Mouse (Mus musculus) retina, adult 2 months (tissue): Measurements from ENCODE around the gene Mef2d.

Experiments used
- DNase-seq: peaks from one replicate; pipeline ENCODE4 v3.0.0-alpha.2; 2012; ENCODE audit warnings: low read depth, low spot score

Mef2d gene

DNA sequence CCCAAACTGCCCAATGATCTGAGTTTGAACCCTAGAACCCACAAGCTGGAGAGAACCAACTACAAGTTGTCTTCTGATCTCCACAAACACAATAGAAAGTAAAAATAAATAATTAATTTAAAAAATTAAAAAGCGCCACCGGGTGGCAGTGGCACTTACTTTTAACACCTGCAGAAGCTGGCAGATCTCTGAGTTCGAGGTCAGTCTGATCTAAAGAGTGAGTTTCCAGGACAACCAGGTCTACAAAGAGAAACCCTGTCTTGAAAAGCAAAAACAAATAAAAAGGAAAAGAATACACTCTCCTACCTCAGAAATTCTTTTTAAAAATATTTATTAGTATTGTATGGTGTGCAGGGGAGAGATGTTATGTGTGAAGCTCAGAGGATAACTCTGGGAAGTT is 4.4 kb upstream of the Mef2d start:
- DNase-seq, result no peak

DNA sequence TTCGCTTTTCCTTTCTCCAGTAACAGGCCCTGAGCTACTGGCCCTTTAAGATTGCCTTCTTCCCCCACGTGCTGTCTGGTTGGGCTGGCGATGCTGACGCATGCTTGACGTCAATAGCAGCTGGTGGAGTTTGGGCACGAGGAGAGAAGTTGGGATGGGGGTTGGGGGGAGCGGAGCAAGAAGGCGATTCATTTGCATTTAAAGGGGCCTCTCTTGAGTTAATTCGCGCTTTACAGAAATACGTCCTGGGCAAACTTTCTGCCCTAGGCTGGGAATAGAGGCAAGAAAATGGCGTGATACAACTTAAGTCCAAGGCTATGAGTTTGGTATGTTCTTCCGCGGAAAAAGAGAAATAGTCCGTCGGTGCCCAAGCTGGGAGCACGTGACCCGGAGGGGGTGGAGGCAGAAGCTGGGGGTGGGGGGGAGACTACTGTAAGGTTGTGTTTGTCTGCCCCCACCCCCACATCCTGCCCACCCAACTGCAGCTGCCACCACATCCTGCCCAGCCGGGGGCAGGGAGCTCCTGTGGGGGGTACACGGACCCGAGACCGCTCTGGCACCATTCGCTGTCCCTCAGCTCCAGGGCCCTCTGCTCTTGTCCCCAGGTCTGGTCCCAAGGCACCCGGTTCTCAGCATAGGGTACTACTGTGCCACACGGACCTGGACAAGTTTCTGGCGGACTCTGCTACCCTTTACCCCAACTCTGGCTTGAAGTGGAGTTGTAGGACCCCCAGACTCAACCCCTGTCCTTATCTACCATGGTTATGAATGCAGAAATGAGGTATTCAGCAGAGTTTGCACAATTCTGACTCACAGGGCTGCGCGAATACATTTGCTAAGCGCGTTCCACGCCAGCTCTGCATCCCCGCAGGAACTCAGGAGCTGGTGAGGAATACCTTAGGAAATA is 3.6 kb upstream of the Mef2d start:
- DNase-seq, result peak; percentile 91

- DNase-seq, result no peak
Measured at GRCm38 (mm10) chr3:88139243-88140177, 2.7 kb upstream of the Mef2d start.

DNA sequence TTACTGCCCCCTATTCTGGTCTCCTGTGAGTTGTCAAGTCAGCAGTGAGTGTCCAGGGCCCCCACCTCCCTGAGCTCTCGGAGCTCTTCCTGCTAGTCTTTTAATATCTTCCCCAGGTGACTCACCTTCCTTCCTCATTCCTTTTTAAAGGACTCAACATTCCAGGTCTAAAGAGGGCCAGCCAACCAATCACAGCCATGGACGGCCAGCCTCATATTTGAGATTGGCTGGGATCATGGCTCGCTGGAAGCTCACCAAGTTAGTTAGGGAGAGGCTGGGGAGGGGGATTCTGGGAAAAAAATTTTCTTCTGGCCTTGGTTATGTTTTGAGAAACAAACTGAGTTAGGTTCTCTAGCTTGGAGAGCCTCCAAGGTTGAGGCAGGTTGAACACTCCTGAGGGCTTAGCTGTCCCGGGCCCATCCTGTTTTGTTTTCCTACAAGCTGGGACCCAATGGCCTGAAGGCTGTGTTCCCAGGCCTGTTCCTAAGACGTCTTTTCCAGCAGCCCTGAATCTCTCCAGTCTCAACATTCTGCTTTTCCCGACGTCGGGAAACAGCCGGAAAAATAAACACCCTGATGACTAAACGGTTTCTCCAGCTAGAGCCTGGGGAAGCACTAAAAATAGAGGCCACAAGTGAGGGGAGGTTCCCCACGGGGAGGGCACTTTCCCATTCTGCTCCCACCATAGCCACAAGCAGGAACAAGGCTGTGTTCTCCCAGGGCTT is 1.8 kb upstream of the Mef2d start:
- no peak for DNase-seq

GRCm38 (mm10) chr3:88140903-88141430 is 1.2 kb upstream of the Mef2d start:
- no peak for DNase-seq

GRCm38 (mm10) chr3:88141439-88141786 is 759 bp upstream of the Mef2d start:
- no peak for DNase-seq

DNA sequence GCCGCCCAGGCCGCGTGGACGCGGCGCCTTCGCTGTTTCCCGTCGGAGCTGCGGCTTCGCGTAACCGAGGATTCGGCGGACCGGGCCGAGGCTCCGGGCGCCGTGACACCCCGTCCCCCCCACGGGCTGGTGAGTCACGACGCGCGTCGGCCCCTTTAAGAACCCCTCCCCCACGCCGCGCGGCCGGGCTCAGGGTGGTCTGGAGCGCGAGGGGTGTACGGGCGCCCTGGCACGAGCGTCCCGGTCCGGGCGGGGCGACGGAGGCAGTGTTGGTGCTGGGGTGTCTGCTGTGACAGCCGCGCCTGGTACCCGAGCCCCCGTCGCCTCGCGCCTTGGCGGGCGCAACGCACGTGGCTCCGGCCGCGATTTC is 359 bp downstream of the Mef2d start:
- no peak for DNase-seq

DNA sequence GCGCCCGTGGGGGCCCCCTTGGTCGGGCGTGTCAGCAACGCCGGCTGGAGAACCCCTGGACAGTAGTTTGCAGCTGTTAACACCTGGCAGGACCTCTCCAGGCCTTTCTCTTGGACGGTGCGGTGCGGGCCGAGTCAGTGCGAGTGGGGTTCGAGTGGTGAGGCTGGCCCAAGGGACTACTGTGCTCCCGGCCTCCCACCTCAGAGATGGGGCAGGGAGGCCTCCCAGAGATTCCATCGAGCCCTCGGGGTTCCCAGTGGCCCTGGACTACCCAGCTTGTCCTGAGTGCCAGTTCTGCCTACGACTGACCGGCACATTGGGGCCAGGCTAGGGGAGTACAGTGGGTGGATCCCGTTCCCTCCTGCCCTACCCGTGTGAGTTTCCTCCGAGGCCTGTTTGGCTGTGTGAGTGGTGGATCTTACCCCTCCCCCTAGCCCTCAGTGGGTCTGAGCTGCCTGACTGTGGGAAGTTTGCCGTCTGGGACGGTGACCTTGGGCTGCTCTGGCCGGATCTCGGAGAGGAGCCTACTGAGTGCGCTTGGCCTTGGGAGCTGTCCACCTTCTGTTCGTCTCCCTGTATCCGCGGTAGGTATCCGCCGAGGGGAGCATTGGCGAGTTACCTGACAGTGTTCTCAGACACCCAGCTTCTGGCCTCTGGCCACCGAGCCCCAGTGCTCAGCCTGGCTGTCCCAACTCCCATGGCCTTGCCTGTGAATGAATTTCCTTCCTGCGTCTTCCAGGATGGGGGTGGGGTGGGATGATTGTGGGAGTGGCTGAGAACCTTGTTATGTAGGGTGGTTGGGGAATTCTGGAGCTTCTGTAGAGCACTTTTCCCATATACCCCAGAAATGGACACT is 972 bp downstream of the Mef2d start:
- DNase-seq, result no peak

GRCm38 (mm10) chr3:88143961-88144486 is 1.9 kb downstream of the Mef2d start:
- no peak for DNase-seq

DNA sequence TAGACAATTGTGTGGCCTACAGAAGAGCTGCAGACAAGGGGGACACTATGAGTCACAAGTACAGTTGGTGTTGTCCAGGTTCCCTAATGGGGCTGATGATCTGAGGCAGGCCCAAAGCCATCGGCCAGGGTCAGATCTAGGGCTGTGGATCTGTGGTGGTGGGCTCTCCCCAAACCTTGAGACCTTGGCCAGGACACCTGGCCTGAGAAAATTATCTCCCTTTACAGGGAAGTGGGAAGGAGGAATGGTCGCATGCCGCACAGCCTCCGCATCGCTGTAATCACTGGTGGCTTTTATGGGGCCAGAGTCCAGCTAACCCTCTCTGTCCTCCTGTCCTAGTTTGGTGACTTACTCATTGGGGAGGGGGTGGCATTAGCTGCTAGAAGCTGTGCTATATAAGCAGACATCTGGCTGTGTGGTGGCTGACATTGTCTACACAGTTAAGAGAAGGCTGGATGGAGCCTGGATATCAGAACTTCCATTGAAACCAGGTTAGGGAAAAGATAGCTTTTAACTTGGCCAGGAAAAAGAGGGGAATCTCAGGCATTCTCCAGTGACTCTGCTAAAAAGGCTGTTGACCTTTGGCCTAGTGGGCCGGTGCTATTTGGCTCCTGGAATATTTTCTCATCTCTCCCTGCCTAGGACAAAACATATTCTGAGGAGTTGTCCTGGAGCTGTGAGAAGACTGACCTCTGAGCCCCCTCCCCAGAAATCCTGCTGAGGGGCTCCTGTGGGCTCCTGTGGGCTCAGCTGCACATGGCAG is 2.7 kb downstream of the Mef2d start:
- no peak for DNase-seq

DNA sequence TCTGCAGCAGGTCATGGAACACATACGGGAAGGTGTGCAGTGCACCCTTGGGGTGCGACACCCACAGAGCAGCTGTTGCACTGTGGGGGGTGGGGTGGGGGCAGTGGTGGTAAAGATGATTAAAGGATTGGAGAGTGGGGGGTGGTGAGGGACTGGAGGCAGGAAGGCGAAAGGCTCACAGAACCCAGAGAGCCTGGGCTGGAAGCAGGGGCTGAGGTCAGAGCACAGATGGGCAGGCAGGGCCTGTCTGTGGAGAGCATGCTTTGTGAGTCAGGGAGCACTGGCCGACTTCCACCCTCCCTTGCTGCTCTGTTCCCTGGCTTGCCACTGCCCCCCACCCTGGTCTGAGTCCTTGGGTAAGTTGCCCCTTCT is 3.2 kb downstream of the Mef2d start:
- peak; percentile 84 for DNase-seq

DNA sequence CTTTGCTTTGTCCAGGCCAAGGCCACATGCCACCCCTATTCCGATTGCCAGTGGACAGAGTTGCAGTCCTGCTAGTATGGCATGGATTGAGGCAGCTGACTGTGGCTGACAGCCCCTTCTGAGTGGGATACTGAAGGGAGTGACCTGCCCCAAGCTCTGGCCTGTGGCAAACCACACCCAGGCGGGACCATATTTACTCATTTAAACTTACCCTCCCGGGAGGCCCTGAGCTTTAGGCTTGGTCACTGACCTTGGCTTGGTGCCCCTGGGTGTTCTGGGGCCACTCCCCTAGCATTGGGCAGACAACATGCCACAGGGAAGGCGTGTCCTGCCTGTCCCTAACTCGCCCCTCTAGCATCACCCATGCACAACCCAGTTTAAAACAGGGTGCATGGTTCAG is 3.8 kb downstream of the Mef2d start:
- DNase-seq, result no peak

- DNase-seq, result no peak
Measured at GRCm38 (mm10) chr3:88146376-88147112, 4.4 kb downstream of the Mef2d start.

DNA sequence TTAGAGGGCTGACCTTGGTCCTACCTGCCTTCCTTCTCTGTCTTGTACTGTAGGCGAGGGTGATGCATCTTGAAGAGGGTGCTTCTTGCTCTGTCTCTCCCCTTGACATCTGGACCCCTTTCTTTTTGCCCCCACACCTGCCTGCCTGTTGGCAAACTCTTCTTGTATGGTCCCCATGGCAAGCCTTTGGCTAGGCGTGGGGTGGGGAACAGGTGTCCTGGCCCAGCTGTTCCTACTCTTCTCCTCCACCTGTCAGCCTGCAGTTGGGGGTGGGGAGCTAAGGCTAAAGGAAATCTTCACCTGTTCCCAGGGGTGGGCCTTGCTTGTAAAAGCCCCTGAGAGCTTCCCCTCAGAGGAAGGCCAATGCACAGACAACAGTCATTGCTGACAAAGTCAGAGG is 5.3 kb downstream of the Mef2d start:
- DNase-seq, result no peak

DNA sequence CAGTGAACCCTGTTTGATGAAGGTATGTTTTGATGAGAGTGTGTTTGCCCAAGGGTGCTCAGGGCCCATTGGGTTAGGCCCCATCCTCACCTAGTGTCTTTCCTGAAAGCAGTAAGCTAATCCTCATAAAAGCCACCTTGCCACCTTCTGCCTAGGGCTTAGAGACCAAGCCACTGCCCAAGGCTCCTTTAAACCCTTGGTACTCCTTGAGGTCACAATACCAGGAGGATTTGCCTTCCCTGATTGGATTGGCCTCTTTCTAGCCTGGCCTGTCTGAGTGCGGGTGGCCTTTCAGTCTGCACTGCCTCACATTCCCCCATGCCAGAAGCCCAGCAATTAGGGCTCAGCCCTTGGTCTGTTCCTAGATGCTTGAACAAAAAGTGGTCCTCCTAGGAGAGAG is 5.7 kb downstream of the Mef2d start:
- DNase-seq, result peak; percentile 83

- no peak for DNase-seq
Measured at GRCm38 (mm10) chr3:88148354-88148753, 6.2 kb downstream of the Mef2d start.

DNA sequence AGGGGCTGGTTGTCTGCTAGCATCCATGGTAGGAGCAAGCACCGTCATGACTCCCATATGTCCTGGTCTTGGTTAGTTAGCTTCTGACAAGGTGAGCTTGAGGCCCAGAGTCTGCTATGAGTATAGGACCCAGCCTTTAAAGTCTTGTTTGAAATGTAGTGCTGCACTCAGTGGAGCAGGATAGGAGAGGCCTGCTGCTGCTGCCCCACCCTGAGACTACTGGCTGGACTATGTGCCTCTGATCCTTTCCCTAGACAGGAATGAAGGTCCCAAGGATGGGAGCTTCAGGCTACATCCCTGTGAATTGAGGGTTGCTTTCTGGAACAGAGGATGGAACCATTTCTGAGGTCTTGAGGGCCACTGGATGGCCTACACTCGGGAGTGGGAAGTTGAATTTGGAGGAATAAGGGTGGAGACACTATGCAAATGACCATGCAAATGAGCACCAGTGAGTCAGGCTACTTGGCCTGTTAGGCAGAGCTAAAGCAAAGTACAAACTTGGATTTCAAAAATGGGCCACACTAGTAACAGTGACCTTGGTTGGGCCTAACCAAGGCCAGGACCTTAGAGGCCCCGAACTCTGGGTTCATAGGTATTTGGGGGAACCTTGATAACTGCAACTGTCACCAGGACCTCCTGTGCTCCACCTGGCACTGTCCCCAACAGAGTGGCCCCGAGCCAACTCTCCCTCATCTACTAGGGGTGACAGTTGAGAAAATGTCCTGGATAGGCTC is 6.8 kb downstream of the Mef2d start:
- DNase-seq, result no peak

- DNase-seq, result no peak
Measured at GRCm38 (mm10) chr3:88149510-88149974, 7.4 kb downstream of the Mef2d start.
